Mouse (Mus musculus) heart, adult 8-10 months (tissue): Measurements from ENCODE around the gene Fnbp1l. TPM values are rescaled to one million over a fixed set of nuclear protein-coding genes. Genes with fewer than 3 reads are reported as not detected.

Source experiments
- DNase-seq: peaks from one replicate; pipeline ENCODE4 v3.0.0; 2022; ENCODE audit warnings: low spot score
- total RNA-seq, 4 experiments: library from RNA; stranded (reverse); gene quantifications; 2 replicates each; pipeline ENCODE4 v1.2.4; 2022

Fnbp1l gene
- total RNA-seq, 4 experiments from 2014 or later = 11.9 to 15.8 (median 14.3) TPM

DNA sequence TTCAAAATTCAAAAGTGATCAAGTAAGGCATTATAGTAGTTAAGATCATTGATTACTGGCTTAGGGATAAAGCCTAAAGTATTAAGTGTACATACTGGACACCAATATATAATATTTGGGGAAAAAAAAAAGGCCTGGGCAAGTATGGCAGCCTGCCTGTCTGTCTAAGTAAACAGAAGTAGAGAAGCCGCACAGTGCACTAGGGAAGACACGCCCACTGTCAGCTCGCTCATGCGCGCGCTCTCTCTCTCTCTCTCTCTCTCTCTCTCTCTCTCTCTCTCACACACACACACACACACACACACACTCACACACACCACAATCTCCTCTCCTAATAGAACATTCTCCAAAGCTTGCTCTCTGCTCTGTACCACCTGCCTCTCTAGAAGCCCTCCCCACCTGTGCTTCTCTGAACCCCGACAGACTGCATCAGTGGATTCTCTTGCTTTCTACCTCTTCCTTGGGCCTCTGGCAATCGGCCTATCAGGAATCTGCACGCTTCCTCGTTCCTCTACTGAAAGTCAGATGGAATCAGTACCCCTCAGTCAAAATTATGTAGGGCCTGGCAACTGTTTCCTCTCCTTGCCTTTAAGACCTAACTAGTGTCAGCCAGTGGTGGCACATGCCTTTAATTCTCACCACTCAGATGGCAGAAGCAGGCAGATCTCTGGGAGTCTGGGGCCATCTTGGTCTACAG is 13.3 kb downstream of the Fnbp1l start:
- DNase-seq = no peak

- no peak for DNase-seq
Measured at GRCm38 (mm10) chr3:122603229-122603628, 16.3 kb downstream of the Fnbp1l start.

DNA sequence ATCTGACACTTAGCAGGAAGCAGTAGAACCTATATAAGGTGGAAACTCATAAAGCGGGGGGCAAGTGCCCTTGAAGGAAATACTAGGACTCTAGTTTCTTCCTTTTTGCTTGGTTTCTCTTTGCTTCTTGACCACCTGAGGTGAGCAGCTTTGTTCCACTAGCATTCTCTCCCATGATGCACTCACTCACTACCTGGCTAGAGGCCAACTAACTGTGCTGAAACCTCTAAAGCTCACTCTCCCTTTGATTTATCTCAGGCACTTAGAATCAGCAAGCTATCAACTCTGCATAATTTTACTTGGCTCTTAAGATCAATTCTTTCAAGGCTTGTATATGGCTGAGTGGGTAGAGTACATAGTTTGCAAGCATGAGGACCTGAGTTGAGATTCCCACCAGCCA is 17.1 kb downstream of the Fnbp1l start:
- DNase-seq = no peak

DNA sequence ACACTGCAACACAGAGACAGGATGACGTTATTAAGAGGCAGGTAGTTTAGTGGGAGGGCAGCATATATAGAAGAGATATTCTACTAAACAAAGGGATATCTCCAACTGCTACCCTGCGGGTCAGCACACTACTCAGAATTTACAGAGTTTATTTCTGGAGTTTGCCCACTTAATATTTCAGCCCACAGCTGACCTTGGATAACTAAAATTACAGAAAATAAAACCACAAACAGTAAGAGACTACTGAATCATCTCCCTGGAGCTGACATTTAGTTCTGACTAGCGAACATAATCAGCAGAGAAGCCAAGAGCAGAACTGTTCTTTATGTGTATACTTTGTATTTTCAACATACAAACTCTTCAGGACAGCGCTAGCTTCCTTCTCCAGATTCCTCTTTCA is 20.2 kb downstream of the Fnbp1l start:
- no peak for DNase-seq

- no peak for DNase-seq
Measured at GRCm38 (mm10) chr3:122590804-122591203, 28.7 kb downstream of the Fnbp1l start.

DNA sequence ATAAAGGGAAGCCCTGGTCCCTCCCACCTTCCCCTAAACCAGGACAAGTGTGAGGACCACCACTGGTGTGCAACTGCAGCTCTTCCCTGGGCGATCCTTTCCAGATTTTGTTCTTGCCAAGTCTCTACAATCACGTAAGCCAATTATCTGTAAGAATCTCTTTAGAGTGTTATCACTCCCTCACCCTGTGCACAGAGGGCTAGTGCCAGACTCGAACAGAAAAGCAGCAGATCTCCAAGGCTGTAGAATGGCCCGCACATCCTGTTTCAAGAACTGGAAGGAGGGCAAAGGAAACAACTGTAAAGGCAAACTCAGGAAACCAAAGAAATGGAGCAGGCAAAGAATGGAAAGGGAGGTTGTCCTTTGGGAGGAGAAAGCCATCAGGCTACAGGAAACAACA is 29.2 kb downstream of the Fnbp1l start:
- no peak for DNase-seq

DNA sequence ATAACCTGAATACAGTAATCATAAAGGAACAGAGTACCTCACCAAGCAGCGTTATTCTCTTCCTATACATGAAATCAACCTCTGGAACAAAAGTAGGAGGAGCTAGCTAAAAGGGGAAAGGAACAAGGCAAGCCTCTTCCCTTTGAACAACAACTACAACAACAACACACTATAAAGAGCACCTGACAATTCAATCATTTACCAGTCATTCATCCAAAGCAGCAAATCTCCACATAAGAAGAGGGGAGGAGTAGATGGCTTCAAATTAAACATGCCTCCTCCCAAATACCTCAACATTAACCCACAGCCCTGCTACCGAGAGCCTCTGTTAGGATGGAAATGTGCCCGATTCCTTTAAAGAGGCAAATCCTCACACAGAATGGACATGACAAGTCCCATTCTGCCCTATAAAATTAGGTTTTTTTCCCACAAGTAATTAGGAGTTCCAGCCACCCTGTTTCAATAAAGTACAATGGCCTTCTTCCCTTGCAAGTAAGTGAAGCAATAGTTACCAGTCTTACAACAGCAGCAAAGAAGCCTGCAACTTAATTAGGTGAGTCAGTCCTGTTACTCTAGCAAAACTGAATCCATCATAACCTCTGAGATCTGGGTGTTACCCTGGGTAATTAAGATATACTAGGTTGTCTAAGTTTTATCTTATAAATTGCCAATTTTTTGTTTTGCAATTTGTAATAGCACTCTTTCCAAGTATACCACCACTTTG is 32.4 kb downstream of the Fnbp1l start:
- no peak for DNase-seq

GRCm38 (mm10) chr3:122577360-122577759 is 42.2 kb downstream of the Fnbp1l start:
- DNase-seq = no peak

- no peak for DNase-seq
Measured at GRCm38 (mm10) chr3:122574921-122575320, 44.6 kb downstream of the Fnbp1l start.

DNA sequence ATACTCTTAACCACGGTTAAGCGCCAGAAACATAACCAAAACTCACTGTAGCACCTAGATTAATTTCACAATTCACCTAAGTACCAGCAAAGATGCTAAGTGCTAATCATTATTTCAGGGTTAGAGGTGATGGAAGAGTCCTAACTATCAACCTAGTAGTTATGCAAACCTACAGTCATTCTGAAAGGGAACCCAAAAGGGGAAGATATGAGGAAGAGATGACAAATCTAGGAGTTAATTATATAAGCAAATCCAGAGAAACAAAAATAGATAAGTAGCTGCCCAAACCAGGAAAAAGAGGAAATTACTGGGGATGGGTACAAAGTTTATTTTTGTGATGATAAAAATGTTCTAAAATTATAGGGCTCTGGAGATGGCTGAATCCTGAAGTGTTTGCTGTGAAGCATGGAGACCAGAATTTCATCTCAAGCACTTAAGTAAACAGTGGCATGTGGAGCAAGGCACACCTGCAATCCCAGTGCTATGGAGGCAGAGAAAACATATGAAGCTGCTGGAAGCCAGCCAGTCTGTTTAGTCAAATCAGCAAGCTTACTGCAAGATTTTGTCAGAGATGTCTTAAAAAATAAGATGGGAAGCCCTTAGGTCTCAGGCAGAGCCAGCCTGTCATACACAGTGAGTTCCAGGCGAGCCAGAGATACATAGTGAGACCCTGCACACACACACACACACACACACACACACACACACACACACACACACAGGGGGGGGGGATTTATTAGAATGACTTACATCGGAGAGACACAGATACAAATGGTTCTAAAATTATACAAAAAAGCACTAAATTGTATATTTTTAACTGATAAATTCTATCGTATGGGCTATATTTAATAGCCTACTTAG is 45.9 kb downstream of the Fnbp1l start:
- no peak for DNase-seq

- DNase-seq = no peak
Measured at GRCm38 (mm10) chr3:122566549-122566948, 53.0 kb downstream of the Fnbp1l start.

DNA sequence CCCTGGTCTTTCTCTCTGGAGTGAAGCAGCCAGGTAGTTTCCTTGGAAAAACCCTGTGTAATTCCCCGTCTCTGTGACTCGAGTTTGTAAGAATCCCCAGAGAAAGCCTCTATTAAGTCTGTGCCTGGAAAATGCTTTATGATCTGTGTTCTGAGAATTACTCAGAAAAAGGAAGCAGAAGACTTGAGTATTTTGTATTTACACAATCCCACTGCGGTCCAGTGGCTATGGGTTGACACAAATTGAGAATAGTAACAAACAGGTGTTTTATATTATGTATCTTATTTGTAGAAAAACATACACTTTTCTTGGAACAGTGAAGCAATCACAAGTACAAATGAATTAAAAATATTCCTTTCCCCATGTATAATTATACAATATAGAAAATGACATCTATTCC is 53.4 kb downstream of the Fnbp1l start:
- no peak for DNase-seq

DNA sequence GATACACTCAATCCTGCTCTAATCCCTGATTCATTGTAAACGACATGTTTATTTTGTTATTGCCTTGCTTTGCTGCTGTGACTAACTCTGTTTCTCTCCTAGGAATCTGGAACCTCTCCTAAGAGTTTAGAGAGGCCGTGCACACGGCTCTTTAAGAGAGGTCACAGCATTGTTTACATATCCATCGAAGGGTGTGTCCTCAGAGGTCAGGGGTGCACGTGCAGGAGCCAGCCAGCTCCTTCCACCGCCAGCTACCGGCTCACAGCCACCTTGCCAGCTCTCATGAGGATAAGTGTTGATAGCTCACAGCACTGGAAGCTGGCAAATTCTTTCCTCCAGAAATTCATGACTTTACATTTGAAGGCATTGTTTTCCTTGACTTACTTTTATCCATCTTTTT is 54.2 kb downstream of the Fnbp1l start:
- no peak for DNase-seq

DNA sequence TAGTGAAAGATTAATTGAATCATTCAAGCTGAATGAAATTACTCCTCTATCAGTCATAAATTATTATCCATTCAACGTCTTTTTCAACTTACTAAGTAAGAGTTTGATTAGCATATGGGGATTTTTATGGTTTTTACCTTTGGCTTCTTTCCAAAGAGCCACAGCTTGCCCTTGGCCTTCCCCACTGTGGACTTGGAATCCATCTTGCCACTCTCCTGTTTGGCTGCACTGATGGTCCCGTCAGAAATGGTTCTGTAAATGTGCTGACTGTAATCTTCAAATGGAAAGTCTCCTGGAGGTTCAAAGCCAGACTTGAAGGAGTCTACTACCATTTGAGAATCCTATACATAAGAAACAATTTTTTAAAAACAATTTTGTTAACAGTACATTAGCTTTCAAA is 61.7 kb downstream of the Fnbp1l start:
- no peak for DNase-seq

- no peak for DNase-seq
Measured at GRCm38 (mm10) chr3:122551174-122551573, 68.3 kb downstream of the Fnbp1l start.

DNA sequence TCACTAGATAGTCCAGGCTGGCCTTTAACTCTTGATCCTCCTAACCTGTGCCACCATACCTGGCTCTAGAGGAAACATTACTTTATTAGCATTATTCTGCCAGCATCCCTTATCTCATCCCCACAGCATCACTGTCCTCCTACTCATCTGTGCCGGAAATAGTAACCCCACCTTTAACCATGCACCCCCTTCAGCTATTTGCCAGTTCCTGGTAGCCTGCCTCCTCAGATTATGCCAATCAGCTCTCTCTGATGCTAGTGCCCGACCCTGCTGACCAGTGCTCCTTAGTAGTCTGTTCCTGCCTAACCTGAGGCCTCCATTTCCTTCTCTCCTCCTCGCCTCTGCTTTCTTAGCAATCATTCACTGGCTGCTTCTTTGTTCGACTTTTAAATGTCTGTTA is 72.0 kb downstream of the Fnbp1l start:
- DNase-seq = no peak

GRCm38 (mm10) chr3:122545346-122545745 is 74.2 kb downstream of the Fnbp1l start:
- no peak for DNase-seq

GRCm38 (mm10) chr3:122540918-122541317 is 78.6 kb downstream of the Fnbp1l start:
- no peak for DNase-seq

- no peak for DNase-seq
Measured at GRCm38 (mm10) chr3:122539961-122540690, 79.4 kb downstream of the Fnbp1l start.

DNA sequence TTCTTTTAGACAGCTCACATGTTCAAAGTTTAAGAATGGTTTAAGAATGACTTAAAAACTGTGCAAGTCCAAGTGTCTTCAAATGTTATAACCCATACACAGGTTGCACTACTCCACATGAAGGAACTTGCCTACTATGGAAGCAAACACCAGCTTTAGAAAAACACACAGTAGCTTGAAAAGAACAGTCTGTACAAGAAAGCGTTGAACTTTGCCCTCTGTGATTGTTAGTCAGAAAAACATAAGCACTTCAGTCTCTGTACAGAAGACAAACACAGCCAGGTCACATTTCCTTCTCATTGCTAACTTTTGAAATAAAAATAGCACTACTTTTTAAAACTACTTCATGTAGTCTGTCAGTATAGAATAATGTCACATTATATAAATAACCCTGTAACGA is 80.7 kb downstream of the Fnbp1l start:
- DNase-seq = no peak

GRCm38 (mm10) chr3:122535938-122536703 is 83.4 kb downstream of the Fnbp1l start:
- no peak for DNase-seq
